Mouse (Mus musculus): ENCODE results near the gene Pygo2.

- TF ChIP-seq CTCF (IDR thresholded peaks at IDR 0.05; ENCODE audit: insufficient read depth, low read depth, low read length) (no peak), POLR2A (IDR thresholded peaks at IDR 0.05; ENCODE audit: insufficient read depth, low read depth, low read length) (no peak)
These were observed 34.6 kb upstream of the Pygo2 start for GRCm38 (mm10) chr3:89395419-89395805.
